Mouse (Mus musculus) kidney, postnatal 0 days (tissue): ENCODE data around the gene Paqr3. TPM values are rescaled to one million over a fixed set of nuclear protein-coding genes. Genes with fewer than 3 reads are reported as not detected.

ENCODE experiments used
- ATAC-seq: fragments of 200-750 bp; cut with Nextera tagmentation; replicated peaks from 2 replicates; pipeline ENCODE4 v1.8.0; 2017; ENCODE audit warnings: low read depth, moderate number of reproducible peaks, moderate TSS enrichment, moderate library complexity; ENCODE audit not compliant: low FRiP score
- DNase-seq: peaks from one replicate; pipeline ENCODE4 v3.0.0-alpha.2; 2016; ENCODE audit warnings: low spot score
- H3K27ac ChIP-seq: fragments of 300-500 bp; sonication (generic); 2 replicates; pipeline ENCODE4 v1.5.1; 2014; ENCODE audit warnings: mild to moderate bottlenecking
- H3K27me3 ChIP-seq: fragments of 300-500 bp; sonication (generic); 2 replicates; pipeline ENCODE4 v1.6.1; 2014; ENCODE audit warnings: low read length, mixed read lengths; ENCODE audit not compliant: insufficient read depth
- H3K36me3 ChIP-seq: fragments of 300-500 bp; sonication (generic); 2 replicates; pipeline ENCODE4 v1.6.1; 2014; ENCODE audit warnings: low read length, mixed read lengths; ENCODE audit not compliant: insufficient read depth
- H3K4me1 ChIP-seq: fragments of 300-500 bp; sonication (generic); replicated peaks from 2 replicates; pipeline ENCODE4 v1.6.1; 2014; ENCODE audit warnings: antibody characterized with exemption, low read length, mixed read lengths; ENCODE audit not compliant: insufficient read depth
- H3K4me2 ChIP-seq: fragments of 300-500 bp; sonication (generic); 2 replicates; pipeline ENCODE4 v1.6.1; 2014; ENCODE audit warnings: mild to moderate bottlenecking, low read length, moderate library complexity, mixed read lengths
- H3K4me3 ChIP-seq: fragments of 300-500 bp; sonication (generic); replicated peaks from 2 replicates; pipeline ENCODE4 v1.5.1; 2014; ENCODE audit warnings: low read depth, low read length
- H3K9ac ChIP-seq: fragments of 300-500 bp; sonication (generic); 2 replicates; pipeline ENCODE4 v1.6.1; 2014; ENCODE audit warnings: low read depth, low read length
- H3K9me3 ChIP-seq: fragments of 300-500 bp; sonication (generic); replicated peaks from 2 replicates; pipeline ENCODE4 v1.6.1; 2016; ENCODE audit warnings: low read length, inconsistent platforms, mixed read lengths
- CTCF ChIP-seq: IDR thresholded peaks from 2 replicates; pipeline ENCODE4 v1.5.1; 2016; ENCODE audit warnings: antibody characterized with exemption, low read depth, mild to moderate bottlenecking, moderate library complexity
- WGBS: fragments of 180-500 bp; shearing (Covaris S2); extraction: QIAGEN DNeasy Blood & Tissue Kit; methylation state at CpG from one replicate; pipeline ENCODE4 v1.1.7; 2014; 5-methylcytosine and 5-hydroxymethylcytosine counted together
- polyA plus RNA-seq: library from polyadenylated mRNA; unstranded; fragments of >200 nt; fragmentation: Nextera tagmentation; extraction: Ambion mirVana; gene quantifications from 2 replicates; pipeline ENCODE4 v1.2.1, GENCODE M21; 2015

Gene Paqr3
- polyA plus RNA-seq, 1 experiment from 2014 or later: 3.3 TPM

DNA sequence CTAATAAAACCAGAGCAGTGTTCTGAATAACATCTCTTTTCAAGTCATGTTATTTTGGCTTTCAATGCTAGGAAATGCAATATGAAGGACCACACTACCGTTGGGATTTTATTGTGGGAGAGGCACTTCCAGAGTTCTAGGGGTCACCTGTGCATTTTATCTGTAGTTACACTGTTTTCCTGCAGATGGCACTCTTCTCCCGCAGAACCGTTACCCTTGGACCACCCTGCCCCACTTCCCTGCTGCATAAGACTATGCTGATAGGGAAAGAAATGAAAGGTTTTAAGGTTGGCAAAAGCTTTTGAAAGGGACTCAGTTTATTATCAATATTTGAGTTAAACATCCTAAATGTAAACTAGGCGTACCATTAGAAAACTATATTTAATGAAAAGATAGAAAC, 14.6 kb upstream of the Paqr3 start:
- DNase-seq: peak; percentile 81
- Histone ChIP-seq H3K4me3 (no peak overlapping the region), H3K36me3 (no peaks in the 10 kb centered on the region), H3K27ac (no peak overlapping the region), H3K27me3 (no peaks in the 10 kb centered on the region), H3K4me1 (no peaks in the 10 kb centered on the region), H3K9ac (no peak overlapping the region), H3K4me2 (no peak overlapping the region), H3K9me3 (no peaks in the 10 kb centered on the region)
- TF ChIP-seq CTCF: peak; percentile 82
- WGBS: 17% methylated on average over 4 of the region's 4 CpGs
- peak; percentile 43; the same call in 1 of the 2 replicates for ATAC-seq

GRCm38 (mm10) chr5:97125459-97125970, 14.1 kb upstream of the Paqr3 start:
- no peak for ATAC-seq
- Histone ChIP-seq H3K9me3 (no peaks in the 10 kb centered on the region), H3K36me3 (no peaks in the 10 kb centered on the region), H3K4me3 (no peak overlapping the region), H3K4me1 (no peaks in the 10 kb centered on the region), H3K27ac (no peak overlapping the region), H3K27me3 (no peaks in the 10 kb centered on the region), H3K4me2 (no peak overlapping the region), H3K9ac (no peak overlapping the region)
- 66% methylated on average over 10 of the region's 10 CpGs for WGBS
- DNase-seq: no peak
- no peak for TF ChIP-seq CTCF

DNA sequence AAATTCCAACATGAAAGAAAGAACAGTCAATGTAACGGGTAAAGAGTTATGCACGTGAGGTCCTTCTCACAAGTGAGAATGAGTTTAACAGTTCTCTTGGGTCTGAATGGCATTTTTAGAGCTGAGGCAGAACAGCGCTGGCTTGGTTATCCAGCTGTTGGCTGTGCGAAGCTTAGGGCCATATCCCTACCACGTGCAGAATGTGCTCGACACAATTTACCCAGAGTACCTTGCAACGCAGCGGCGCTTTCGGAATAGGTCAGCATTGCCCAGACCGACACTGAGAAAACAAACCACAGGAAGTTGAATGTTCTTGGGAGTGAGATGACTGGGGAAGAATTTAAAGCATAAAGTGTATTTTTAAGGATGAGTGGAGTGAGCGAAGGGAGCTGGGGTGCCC, 13.6 kb upstream of the Paqr3 start:
- Histone ChIP-seq H3K4me2 (no peak overlapping the region), H3K9me3 (no peaks in the 10 kb centered on the region), H3K4me1 (no peaks in the 10 kb centered on the region), H3K9ac (no peak overlapping the region), H3K27me3 (no peaks in the 10 kb centered on the region), H3K27ac (no peak overlapping the region), H3K36me3 (no peaks in the 10 kb centered on the region), H3K4me3 (no peak overlapping the region)
- 69% methylated on average over 12 of the region's 12 CpGs for WGBS
- ATAC-seq (no peak), DNase-seq (no peak)
- no peak for TF ChIP-seq CTCF

DNA sequence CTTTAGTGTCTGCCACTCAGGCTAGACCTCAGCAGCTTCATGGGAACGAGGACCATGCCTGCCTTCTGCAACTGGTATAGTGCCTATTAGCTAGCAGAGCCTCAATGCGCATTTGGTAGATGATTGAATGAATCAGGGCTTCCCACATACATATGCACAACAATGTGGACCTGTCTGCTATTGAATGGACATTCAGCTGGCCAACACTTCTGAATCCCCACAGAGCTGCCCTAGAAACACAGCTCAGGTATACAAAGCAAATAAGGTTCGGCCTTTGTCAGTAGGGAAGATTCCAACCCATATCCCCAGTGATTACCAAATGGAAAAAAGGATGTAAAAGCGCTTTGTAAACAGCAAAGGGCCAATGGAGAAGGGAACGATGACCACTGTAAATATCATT, 699 bp downstream of the Paqr3 start:
- Histone ChIP-seq H3K9ac (peak overlapping the region; percentile 58), H3K36me3 (no peaks in the 10 kb centered on the region), H3K9me3 (no peaks in the 10 kb centered on the region), H3K4me2 (peak overlapping the region; percentile 89), H3K4me3 (peak overlapping the region; percentile 66), H3K27me3 (no peaks in the 10 kb centered on the region), H3K4me1 (no peaks in the 10 kb centered on the region), H3K27ac (no peak overlapping the region)
- no peak for DNase-seq
- 17% methylated on average over 5 of the region's 5 CpGs for WGBS
- ATAC-seq: no peak
- TF ChIP-seq CTCF: no peak

DNA sequence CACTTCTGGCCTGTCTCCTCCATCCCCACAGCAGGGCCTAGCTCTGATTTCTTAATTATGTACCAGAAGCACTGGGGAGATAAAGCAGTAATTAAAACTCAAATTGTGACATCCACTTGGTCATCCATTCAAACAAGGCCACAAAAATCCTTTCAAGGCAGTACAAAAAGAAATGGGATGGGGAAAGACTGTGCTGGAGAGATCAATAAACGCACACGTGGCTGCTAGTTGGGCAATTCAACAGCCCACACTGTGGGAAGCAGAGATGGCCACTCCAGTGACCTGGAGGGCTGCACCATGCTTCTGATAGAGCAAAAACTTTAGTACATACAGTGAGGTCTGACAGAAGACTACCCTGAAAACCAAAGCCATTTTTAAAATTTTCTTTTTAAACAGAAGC, 1.3 kb downstream of the Paqr3 start:
- ATAC-seq: no peak
- TF ChIP-seq CTCF: no peak
- H3K4me1 ChIP-seq: no peaks in the 10 kb centered on the region
- H3K9me3 ChIP-seq: no peaks in the 10 kb centered on the region
- H3K36me3 ChIP-seq: no peaks in the 10 kb centered on the region
- no peaks in the 10 kb centered on the region for H3K27me3 ChIP-seq
- no peak overlapping the region for H3K4me3 ChIP-seq
- no peak overlapping the region for H3K27ac ChIP-seq
- H3K9ac ChIP-seq: no peak overlapping the region
- WGBS: 26% methylated on average over 2 of the region's 2 CpGs
- no peak for DNase-seq
- no peak overlapping the region for H3K4me2 ChIP-seq

DNA sequence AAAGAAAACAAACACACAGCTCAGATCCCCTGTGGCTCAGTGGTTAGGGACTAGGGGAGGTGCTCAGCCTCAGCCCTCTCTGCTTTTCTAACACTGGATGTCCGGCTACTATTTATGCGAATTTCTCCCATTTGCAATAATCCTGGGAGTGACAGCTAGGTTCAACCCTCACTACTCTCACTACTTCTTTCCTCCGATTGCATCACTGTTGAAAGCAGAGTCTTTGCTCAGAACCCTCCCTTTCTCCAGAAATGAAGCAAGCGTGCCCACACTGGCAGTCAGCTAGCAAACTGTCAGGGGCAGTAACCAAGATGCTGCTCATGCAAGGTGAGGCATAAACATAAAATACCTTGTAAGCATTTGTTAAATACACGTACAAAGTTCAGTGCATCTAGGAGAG, 3.1 kb downstream of the Paqr3 start:
- Histone ChIP-seq H3K36me3 (no peaks in the 10 kb centered on the region), H3K9me3 (no peaks in the 10 kb centered on the region), H3K4me2 (no peak overlapping the region), H3K27me3 (no peaks in the 10 kb centered on the region), H3K4me1 (no peaks in the 10 kb centered on the region), H3K4me3 (no peak overlapping the region), H3K27ac (no peak overlapping the region), H3K9ac (no peak overlapping the region)
- DNase-seq: no peak
- WGBS: 89% methylated on average over 5 of the region's 5 CpGs
- no peak for ATAC-seq
- no peak for TF ChIP-seq CTCF

DNA sequence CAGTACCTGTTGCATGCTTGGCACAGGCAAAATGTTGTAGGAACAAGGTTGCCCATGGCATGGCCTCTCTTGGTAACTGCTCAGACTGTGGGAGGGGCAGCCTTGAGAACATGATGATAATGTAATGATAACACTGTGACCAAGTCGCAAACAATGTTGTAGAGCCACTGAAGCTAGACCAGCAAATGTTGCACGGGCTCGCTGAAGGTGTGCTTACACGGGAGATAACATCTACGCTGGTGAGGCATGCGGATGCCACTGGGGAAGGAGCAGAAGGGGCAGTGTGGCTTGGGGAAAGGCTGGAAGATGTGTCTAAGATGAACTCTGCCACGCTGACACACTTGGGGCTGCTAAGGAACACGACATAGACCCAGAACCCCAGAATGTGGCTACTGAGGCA, 11.4 kb downstream of the Paqr3 start:
- ATAC-seq (no peak), DNase-seq (no peak)
- Histone ChIP-seq H3K27ac (no peak overlapping the region), H3K4me2 (no peak overlapping the region), H3K9me3 (no peaks in the 10 kb centered on the region), H3K4me1 (no peaks in the 10 kb centered on the region), H3K9ac (no peak overlapping the region), H3K36me3 (no peaks in the 10 kb centered on the region), H3K4me3 (no peak overlapping the region), H3K27me3 (no peaks in the 10 kb centered on the region)
- no peak for TF ChIP-seq CTCF
- 87% methylated on average over 8 of the region's 8 CpGs for WGBS
